Mouse (Mus musculus): ENCODE measurements around the gene Ccl9. TPM values are rescaled to one million over a fixed set of nuclear protein-coding genes. Genes with fewer than 3 reads are reported as not detected.

The Ccl9 gene
- polyA plus RNA-seq (2016; fragmentation: Nextera tagmentation; extraction: Ambion mirVana) = 0.55 and 1.4 TPM in 2 replicates

DNA sequence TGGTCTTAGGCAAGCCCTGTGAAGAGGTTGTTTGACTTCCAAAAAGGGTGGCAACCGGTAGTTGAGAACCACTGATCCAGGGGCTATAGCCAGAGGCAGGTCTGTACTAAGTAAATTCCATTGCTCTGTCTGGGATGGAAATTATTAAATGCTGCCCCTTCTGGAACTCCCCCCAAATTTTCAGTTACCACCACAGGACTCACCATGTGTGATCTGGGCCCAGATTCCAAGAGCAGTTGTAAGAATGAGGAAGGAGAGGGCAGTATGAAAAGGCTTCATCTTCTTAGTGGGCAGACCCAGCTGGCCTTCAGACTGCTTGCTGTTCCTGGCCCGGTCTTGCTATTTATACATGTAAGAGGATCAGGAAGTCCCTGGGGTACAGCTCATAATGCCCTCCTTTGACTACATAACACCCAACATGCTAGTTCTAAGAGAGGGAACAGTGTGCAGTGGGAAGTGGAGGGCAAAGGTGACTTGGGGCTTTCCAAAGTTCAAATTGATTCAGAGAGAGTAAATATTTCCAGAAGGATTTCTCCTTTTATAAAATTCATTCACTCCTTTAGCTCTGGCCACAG, at the start of gene Ccl9:
Gene Ccl9, minus strand, starts transcription at position 451 of the 575 bp plus-strand sequence.
- DNase-seq (ENCODE audit: extremely low spot score, low spot score) = no peak
- WGBS = 54% methylated on average over 2 of the region's 2 CpGs
- no peak within 1 kb of the TSS for H3K27ac ChIP-seq
- H3K27me3 ChIP-seq (ENCODE audit: poor library complexity, severe bottlenecking) = no peaks in the 10 kb centered on the region
- H3K36me3 ChIP-seq (replicated peaks) = no peaks in the 10 kb centered on the region
- H3K9me3 ChIP-seq = no peaks in the 10 kb centered on the region
- H3K4me1 ChIP-seq = peaks cover 6% of the 10 kb centered on the region; the same call in 1 of the 2 replicates
- H3K4me3 ChIP-seq = no peak within 1 kb of the TSS

- H3K36me3 ChIP-seq (replicated peaks) = no peaks in the 10 kb centered on the region
- H3K27ac ChIP-seq = no peak overlapping the region
- no peak overlapping the region for H3K4me3 ChIP-seq
- no peaks in the 10 kb centered on the region for H3K9me3 ChIP-seq
- no peaks in the 10 kb centered on the region for H3K4me1 ChIP-seq
- WGBS = 89% methylated on average over 3 of the region's 3 CpGs
- no peak for DNase-seq (ENCODE audit: extremely low spot score, low spot score)
- H3K27me3 ChIP-seq (ENCODE audit: poor library complexity, severe bottlenecking) = no peaks in the 10 kb centered on the region
Observed at GRCm38 (mm10) chr11:83623586-83623985, 45.1 kb upstream of the Ccl9 start.

- no peak for DNase-seq (ENCODE audit: extremely low spot score, low spot score)
- no peak overlapping the region for H3K4me3 ChIP-seq
- no peaks in the 10 kb centered on the region for H3K4me1 ChIP-seq
- 95% methylated on average over 1 of the region's 1 CpGs for WGBS
- H3K27ac ChIP-seq = no peak overlapping the region
- H3K27me3 ChIP-seq (ENCODE audit: poor library complexity, severe bottlenecking) = no peaks in the 10 kb centered on the region
- no peaks in the 10 kb centered on the region for H3K36me3 ChIP-seq (replicated peaks)
- no peaks in the 10 kb centered on the region for H3K9me3 ChIP-seq
Observed at GRCm38 (mm10) chr11:83619037-83619436, 40.6 kb upstream of the Ccl9 start.

- no peaks in the 10 kb centered on the region for H3K36me3 ChIP-seq (replicated peaks)
- no peaks in the 10 kb centered on the region for H3K9me3 ChIP-seq
- WGBS = 68% methylated on average over 5 of the region's 5 CpGs
- H3K27ac ChIP-seq = no peak overlapping the region
- H3K4me1 ChIP-seq = no peaks in the 10 kb centered on the region
- no peaks in the 10 kb centered on the region for H3K27me3 ChIP-seq (ENCODE audit: poor library complexity, severe bottlenecking)
- no peak for DNase-seq (ENCODE audit: extremely low spot score, low spot score)
- H3K4me3 ChIP-seq = no peak overlapping the region
Observed at GRCm38 (mm10) chr11:83618238-83618637, 39.8 kb upstream of the Ccl9 start.

- Histone ChIP-seq H3K9me3 (no peaks in the 10 kb centered on the region), H3K36me3 (replicated peaks) (no peaks in the 10 kb centered on the region), H3K27me3 (ENCODE audit: poor library complexity, severe bottlenecking) (no peaks in the 10 kb centered on the region), H3K4me1 (no peaks in the 10 kb centered on the region), H3K4me3 (no peak overlapping the region), H3K27ac (no peak overlapping the region)
- 94% methylated on average over 1 of the region's 1 CpGs for WGBS
- DNase-seq (ENCODE audit: extremely low spot score, low spot score) = no peak
Observed at GRCm38 (mm10) chr11:83616586-83616985, 38.1 kb upstream of the Ccl9 start.

- H3K9me3 ChIP-seq = no peaks in the 10 kb centered on the region
- H3K27ac ChIP-seq = no peak overlapping the region
- no peaks in the 10 kb centered on the region for H3K4me1 ChIP-seq
- H3K36me3 ChIP-seq (replicated peaks) = no peaks in the 10 kb centered on the region
- H3K4me3 ChIP-seq = no peak overlapping the region
- 86% methylated on average over 2 of the region's 2 CpGs for WGBS
- no peaks in the 10 kb centered on the region for H3K27me3 ChIP-seq (ENCODE audit: poor library complexity, severe bottlenecking)
- DNase-seq (ENCODE audit: extremely low spot score, low spot score) = no peak
Observed at GRCm38 (mm10) chr11:83610900-83611299, 32.5 kb upstream of the Ccl9 start.

DNA sequence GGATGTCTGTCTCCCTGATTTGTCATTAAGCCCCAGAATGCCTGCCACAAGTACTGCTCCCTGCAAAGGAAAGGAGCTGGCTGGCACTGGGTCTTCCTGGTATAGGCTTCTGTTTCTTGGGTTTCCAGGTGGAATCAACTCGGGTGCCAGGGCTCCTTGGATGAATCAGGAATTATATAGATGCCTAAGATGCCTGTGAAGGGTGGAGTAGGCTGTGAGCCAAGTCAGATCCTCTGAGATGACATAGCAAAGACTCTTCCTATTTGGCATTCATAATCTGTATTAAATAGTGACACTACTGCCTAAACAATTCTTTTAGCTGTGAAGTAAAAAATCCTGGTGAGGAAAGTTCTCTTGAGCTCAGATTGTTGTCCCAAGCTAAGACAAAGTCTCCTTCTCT, 28.0 kb upstream of the Ccl9 start:
- Histone ChIP-seq H3K4me1 (no peaks in the 10 kb centered on the region), H3K27ac (no peak overlapping the region), H3K4me3 (no peak overlapping the region), H3K36me3 (replicated peaks) (no peaks in the 10 kb centered on the region), H3K27me3 (ENCODE audit: poor library complexity, severe bottlenecking) (no peaks in the 10 kb centered on the region), H3K9me3 (no peaks in the 10 kb centered on the region)
- WGBS = 63% methylated on average over 1 of the region's 1 CpGs
- DNase-seq (ENCODE audit: extremely low spot score, low spot score) = no peak

- H3K36me3 ChIP-seq (replicated peaks) = no peaks in the 10 kb centered on the region
- 85% methylated on average over 3 of the region's 3 CpGs for WGBS
Observed at GRCm38 (mm10) chr11:83605535-83605934, 27.1 kb upstream of the Ccl9 start.

GRCm38 (mm10) chr11:83604698-83605097, 26.3 kb upstream of the Ccl9 start:
- H3K36me3 ChIP-seq (replicated peaks) = no peaks in the 10 kb centered on the region
- no peak overlapping the region for H3K27ac ChIP-seq
- no peak for DNase-seq (ENCODE audit: extremely low spot score, low spot score)
- WGBS = 91% methylated on average over 4 of the region's 4 CpGs
- no peaks in the 10 kb centered on the region for H3K4me1 ChIP-seq
- no peaks in the 10 kb centered on the region for H3K27me3 ChIP-seq (ENCODE audit: poor library complexity, severe bottlenecking)
- no peaks in the 10 kb centered on the region for H3K9me3 ChIP-seq
- no peak overlapping the region for H3K4me3 ChIP-seq

More at GRCm38 (mm10) chr11:83605535-83605934, 27.1 kb upstream of the Ccl9 start:
- Histone ChIP-seq H3K4me1 (no peaks in the 10 kb centered on the region), H3K9me3 (no peaks in the 10 kb centered on the region), H3K27ac (no peak overlapping the region), H3K27me3 (ENCODE audit: poor library complexity, severe bottlenecking) (no peaks in the 10 kb centered on the region), H3K4me3 (no peak overlapping the region)
- DNase-seq (ENCODE audit: extremely low spot score, low spot score) = no peak

DNA sequence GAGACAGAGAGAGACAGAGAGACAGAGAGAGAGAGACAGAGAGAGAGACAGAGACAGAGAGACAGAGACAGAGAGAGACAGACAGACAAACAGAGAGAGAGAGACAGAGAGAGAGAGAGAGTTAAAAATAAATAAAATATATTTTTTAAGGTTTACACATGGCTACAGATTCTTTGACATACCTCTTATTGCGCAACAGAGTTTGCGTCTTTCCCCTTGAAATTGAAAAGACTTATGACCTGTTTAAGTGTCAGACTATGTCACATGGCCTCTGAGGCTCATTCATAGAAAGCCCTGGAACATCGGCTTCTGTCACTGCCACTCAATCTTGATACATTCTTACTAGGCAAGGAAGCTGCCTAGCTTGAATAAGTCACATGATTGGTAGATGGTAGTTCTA, 25.0 kb upstream of the Ccl9 start:
- Histone ChIP-seq H3K36me3 (replicated peaks) (no peaks in the 10 kb centered on the region), H3K27me3 (ENCODE audit: poor library complexity, severe bottlenecking) (no peaks in the 10 kb centered on the region), H3K4me3 (no peak overlapping the region), H3K9me3 (no peaks in the 10 kb centered on the region), H3K27ac (no peak overlapping the region), H3K4me1 (no peaks in the 10 kb centered on the region)
- DNase-seq (ENCODE audit: extremely low spot score, low spot score) = no peak
- 96% methylated on average over 3 of the region's 3 CpGs for WGBS

DNA sequence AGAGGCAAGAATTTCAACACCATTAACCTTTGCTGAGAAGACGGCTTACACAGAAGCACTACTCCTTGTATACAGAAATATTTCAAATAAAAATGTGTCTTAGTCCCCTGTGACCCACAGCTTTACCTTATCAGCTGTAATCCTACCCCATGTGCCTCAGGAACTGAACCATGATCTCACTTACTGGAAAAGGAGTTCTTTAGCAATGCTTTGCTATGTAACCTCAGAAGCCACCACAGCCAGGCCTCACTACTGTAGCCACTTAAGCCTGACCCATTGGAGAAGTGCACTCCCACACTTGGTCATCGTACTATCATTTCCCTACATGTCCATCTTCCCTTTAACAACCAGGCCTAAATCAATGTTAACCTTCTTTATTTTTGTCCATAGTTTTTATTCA, 22.1 kb upstream of the Ccl9 start:
- Histone ChIP-seq H3K27me3 (ENCODE audit: poor library complexity, severe bottlenecking) (no peaks in the 10 kb centered on the region), H3K4me1 (no peaks in the 10 kb centered on the region), H3K4me3 (no peak overlapping the region), H3K36me3 (replicated peaks) (no peaks in the 10 kb centered on the region), H3K27ac (no peak overlapping the region), H3K9me3 (no peaks in the 10 kb centered on the region)
- WGBS = 86% methylated on average over 2 of the region's 2 CpGs
- no peak for DNase-seq (ENCODE audit: extremely low spot score, low spot score)

GRCm38 (mm10) chr11:83598991-83599390, 20.6 kb upstream of the Ccl9 start:
- H3K36me3 ChIP-seq (replicated peaks) = no peaks in the 10 kb centered on the region
- H3K4me1 ChIP-seq = no peaks in the 10 kb centered on the region
- 89% methylated on average over 3 of the region's 3 CpGs for WGBS
- DNase-seq (ENCODE audit: extremely low spot score, low spot score) = no peak
- H3K4me3 ChIP-seq = no peak overlapping the region
- no peaks in the 10 kb centered on the region for H3K9me3 ChIP-seq
- H3K27me3 ChIP-seq (ENCODE audit: poor library complexity, severe bottlenecking) = no peaks in the 10 kb centered on the region
- no peak overlapping the region for H3K27ac ChIP-seq

GRCm38 (mm10) chr11:83598207-83598837, 19.9 kb upstream of the Ccl9 start:
- Histone ChIP-seq H3K9me3 (no peaks in the 10 kb centered on the region), H3K27me3 (ENCODE audit: poor library complexity, severe bottlenecking) (no peaks in the 10 kb centered on the region), H3K4me1 (no peaks in the 10 kb centered on the region), H3K4me3 (no peak overlapping the region), H3K27ac (no peak overlapping the region), H3K36me3 (replicated peaks) (no peaks in the 10 kb centered on the region)
- DNase-seq (ENCODE audit: extremely low spot score, low spot score) = no peak
- WGBS = 85% methylated on average over 3 of the region's 3 CpGs

Measured in forebrain, embryonic 10.5 days (tissue).